Mouse (Mus musculus) bone marrow macrophage, adult 2 months (primary cell): ENCODE measurements at regions not wholly inside any gene's neighbourhood (a gene's known extent, or its start where the extent isn't known, plus 50 kb on each side); places are given as distances from the start of the nearest gene placed in this dataset.
"Not testable (repeated sequence)": the region's sequence is repeated elsewhere in the genome, so short reads cannot be mapped to it uniquely, and the experiment has no call there.

Experiments used
- CTCF ChIP-seq: IDR thresholded peaks from 2 replicates; pipeline ENCODE4 v1.5.1; 2012; ENCODE audit warnings: low read depth, mild to moderate bottlenecking, low read length, moderate library complexity
- POLR2A ChIP-seq: IDR thresholded peaks from 2 replicates; pipeline ENCODE4 v1.6.1; 2012; ENCODE audit warnings: mild to moderate bottlenecking, low read depth, low read length, borderline replicate concordance

DNA sequence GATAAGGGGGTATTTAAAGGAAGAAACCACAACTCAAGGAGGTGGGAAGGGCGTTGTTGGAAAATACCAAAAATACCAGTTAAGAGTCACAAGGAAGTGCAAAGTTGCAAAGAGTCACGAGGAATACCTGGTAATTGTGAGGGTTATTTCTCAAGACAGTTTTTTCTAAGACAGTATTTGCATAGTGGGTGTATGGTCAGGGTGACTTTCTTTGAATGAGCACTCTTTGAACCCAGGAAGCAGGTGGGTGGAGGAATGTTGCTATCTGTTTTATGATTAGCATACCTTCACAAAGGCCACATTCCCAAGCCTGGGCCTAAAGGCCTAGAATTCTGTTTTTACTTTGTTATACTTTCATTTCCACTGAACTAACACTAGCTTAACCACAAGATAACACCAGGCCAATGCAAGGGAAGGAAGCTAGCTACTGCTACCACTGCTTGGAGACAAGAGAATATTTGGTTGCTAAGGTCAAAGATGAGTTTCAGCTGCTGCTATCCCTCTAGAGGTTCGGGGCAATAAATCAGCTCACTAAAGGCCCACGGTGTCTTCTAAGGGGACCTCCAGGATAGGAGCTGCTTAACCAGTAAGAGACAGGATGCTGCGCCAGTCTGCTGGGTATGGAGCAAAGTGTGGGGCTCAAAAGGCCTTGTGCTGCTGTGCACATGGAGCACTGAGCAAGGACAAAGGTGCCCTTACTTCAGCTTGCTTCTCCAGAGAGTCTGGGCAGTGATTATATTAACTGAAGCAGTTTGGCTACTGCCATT is 133.6 kb downstream of the Ptpn20 start:
- TF ChIP-seq CTCF, POLR2A: not testable (repeated sequence)
